Mouse (Mus musculus) ovary, postnatal 10 days (tissue): ENCODE results near the gene Ttc22.
A peak's percentile ranks its signal among the peaks of the same experiment; 100 is the strongest.

Source experiments
- DNase-seq: peaks from one replicate; pipeline ENCODE4 v3.0.0; 2022; ENCODE audit warnings: low spot score

Ttc22 gene

DNA sequence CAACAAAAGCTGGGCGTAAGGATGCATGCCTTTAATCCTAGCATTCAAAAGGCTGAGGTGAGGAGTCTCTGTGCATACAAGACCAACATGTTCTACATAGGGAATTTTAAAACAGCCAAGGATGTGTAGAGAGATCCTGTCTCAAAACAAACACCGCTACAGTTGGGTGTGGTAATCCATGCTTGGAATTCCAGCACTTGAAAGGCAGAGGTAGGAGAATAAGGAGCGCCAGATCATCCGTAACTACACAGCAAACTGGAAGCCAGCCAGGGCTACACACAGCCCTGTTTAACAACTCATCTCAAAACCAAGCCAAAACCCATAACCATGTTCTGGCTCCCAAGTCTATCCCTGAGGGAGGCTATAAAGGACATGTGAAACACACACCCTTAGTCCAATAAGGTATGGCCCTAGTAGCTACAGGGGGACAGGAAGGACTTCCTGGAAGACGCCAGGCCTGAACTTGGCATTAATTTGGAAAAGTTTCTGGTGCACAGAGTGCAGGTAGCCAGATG lies 41.8 kb downstream of the Ttc22 start:
- DNase-seq = no peak

DNA sequence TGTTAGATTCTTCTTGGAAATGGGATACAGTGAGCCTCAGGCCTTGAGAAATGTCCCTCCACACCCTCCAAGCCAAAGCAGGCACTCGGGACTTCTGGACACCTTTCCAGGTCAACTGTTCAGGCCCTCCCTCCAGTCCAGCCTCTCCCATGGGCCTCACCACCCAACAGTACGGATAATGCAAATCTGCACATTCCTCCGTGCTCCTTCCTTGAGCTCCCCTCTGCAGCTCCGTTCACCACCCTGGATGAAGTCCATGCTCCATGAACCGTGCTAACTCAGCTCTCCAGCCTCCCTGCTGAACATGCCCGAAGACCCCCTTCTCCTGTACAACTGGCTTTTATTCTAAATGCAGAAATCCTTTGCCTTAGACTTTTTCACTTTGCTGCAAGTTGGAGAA lies 42.5 kb downstream of the Ttc22 start:
- DNase-seq = no peak

DNA sequence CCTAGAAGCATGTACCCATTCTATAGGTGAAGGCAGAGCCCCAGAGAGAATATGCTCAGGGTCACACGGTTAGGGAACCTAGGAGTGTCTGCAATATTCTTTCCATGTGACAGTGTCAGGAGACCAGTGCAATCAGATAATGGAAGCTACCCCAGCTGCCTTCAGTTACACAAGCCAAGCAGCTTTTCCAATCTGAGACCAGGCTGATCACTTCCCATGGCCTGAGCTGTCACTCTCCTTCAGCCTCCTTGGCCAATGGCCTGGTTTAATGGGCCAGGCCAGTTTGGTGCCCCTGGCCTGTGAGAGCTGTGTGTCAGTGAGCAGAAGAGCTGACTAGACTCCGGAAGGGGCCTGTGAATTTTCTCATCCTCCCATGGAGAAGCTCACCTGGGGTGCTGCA lies 43.0 kb downstream of the Ttc22 start:
- no peak for DNase-seq

DNA sequence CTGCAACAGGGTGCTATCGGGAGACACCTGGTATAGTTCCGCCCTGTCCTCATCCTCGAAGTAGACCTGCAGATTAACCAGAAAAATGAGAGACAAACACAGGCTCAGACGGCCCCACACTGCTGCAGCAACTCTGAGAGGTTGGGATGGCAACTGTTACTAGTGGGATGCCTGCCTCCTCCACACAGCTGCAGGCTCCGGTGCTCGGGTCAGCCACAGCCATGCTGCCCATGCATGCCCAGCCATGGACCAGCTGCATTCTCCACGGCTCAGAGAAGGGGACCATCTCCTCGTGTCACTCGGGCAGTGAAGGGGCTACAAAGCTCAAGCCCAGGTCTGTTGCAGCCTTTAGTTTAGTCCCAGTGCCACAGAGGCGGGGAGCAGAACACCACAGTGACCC lies 43.4 kb downstream of the Ttc22 start:
- DNase-seq = no peak

DNA sequence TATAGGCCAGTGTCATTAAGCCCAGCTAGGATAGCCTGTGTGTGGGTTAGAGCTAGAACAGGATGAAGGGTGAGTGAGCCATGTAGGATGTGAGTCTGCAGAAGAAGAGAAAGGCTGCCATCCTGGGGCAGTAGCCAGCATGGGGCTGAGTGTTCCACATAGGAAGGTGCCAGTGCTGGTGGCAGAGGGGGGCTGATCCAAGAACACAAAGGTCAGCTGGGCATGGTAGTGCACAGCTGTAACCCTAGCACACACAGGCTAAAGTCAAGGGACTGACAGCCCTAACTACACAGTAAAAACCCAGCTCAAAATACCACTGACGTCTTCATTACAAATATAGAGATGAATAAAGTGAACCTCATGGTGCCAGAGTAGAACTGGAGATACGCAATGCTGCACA lies 44.3 kb downstream of the Ttc22 start:
- DNase-seq = no peak

DNA sequence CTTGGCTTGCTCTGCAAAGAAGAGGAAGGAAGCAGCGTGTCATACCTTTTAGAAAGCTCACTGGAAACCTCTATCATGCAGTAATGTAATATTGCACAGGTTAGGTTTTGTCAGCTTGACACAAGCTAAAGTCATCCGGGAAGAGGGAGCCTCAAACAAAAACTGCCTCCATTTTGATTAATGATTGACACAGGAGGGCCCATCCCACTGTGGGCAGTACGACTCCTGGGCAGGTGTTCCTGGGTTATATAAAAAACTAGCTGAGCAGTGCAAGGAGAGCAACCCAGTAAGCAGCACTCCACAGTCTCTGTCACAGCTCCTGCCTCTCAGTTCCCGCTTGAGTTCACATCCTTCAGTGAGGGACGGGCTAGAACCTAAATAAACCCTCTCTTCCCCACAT lies 54.5 kb downstream of the Ttc22 start:
- DNase-seq = no peak

DNA sequence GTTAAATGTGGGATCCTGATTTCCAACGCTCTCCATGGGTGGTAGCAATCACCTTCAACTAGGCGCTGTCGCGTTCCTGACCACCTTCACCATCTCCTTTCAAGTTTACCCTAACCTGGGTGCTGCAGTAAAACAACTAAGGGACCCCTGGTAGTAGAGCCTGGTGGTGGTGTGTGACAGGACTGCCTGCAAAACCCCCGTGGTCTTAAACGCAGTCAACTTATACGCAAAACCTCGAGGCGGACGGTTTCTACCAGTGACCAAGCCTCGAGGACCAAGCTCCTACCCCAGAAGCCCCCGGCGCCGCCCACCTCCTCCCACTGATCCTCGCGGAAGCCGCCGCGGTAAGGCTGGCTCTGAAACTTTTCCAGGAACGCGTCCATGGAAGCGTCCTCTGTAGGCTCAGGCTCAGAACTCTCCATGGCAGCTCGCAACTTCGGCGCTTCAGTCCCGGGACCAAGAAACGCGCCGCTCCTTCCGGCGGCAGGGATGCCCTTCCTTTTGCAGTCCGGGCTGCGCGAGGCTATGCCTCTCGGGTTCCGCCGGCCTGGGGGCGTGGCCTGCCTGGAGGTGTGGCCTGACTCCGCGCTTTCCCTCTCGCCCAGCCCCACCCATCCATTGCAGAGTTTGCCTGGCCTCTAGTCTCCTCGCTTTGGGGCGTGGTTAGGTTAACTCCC lies 56.3 kb downstream of the Ttc22 start, which contains the start of gene Ttc4:
Gene Ttc4 (minus strand): TSS at position 503 of the 677 bp plus-strand sequence.
- peak; percentile 78 for DNase-seq

DNA sequence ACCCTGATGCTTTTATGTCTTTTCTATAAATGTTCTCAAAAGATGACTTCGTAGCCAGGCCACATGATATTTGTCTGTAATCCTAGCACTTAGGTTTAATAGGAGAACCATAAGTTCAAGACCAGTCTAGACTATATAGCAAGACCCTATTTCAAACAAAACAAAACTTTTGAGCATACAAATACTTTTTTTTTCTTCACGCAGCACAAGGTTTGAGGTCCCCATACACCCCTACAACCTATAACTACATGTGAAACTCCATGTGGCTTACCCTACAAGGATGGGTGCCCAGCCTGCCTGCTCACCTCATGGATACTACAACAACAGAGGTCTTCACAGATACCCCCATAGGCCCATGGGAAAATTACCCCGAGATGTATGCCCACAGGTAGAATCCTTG lies 56.9 kb downstream of the Ttc22 start:
- DNase-seq = no peak

DNA sequence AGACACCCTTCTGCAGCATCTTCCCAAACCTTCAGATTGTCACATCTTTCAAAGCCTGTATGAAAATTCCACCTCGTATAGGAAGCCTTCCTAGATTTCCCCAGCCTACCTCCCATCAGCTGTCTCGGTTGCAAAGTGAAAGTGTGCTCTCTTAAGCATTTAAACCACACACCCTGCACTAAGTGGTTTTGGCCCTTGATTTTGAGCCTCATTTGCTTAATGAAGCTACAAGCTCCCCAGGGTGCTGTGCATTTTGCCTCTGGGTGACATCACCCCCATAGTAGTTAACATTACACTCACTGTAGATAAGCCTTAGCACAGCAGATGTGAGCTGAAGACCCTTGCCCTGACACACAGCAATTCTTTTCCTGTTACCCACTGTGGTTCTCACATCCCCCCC lies 58.7 kb downstream of the Ttc22 start:
- no peak for DNase-seq

DNA sequence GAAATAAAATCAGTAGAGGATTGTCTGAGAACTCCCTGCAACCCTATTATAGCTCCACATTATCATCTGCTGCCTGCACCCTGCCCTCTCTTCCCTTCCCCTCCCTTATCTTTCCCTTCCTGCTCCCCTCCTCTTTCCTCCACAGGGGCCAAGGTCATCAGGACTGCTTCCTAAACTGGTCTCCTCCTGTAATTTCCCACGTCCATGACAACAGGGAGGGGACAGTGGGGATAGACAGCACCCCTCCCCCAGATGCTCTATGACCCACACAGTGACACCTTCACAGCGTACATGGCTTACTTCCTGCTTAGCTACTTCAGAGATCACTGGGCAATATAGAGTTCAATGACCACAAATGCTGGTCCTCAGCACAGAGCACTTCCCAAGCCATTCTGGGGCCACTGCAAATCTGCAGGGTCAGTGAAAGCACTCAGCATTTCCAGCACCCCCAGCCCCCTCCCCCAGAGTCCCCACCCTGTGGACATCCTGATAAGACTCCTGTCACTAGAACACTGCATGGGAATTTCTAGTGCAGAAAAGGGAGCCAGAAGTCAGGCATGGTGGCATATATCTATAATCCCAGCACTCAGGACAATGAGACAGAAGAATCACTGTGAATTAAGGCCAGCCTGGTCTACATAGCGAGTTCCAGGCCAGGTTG lies 66.5 kb downstream of the Ttc22 start:
- no peak for DNase-seq
